In the genomic region with DNA sequence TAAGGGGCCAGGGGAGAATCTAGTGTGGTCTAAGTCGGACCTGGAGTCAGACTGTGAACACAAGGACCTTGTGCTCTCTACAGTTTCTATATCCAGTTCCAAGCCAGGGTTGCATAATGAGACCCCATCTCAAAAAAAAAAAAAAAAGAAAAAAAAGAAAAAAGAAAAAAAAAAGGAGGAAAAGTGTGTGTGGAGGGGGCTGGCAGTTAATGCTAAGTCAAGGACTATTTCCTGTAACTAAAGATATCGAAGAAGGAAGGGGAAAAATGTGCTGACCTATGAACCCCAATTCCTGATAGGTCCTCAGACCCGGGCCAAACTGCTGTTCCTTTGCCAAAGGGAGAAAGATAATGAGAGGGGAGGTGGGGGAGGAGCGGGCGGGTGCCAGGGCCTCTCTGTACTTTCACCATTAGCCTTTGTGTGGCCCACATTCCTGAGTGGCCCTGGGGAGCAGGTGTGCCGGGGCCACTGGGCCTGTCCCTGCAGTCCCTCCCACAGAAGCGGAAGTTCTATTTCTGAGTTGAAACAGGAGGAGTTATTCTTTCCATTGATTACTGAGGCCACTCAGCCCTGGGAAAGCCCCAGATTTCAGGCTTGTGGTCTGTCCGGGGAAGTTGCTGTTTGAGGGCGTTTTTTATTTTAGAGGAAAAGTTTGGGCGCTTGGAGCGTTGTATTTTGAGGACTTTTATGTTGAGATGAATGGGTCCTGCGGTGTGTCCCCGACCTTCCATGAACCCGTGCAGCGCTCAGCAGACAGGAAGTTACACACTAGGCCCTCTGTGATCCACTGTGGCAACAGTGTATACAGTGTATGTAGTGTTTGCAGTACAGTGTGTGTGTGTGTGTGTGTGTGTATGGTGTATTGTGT, we compare ENCODE assay signal across 9 mouse cellular contexts. TPM values are rescaled to one million over a fixed set of nuclear protein-coding genes. Genes with fewer than 3 reads are reported as not detected.
DNase-seq lines count a peak whose midpoint lies in the region; ATAC-seq and TF ChIP-seq lines count a peak whose summit lies in the region.
"Had no signal": no experiment of that assay in that cellular context is flagged by ENCODE, and none has a peak within 500 bp of the region (broad histone marks: within the 10 kb centered on the region; RNA-seq: fewer than 3 reads in every experiment).

No protein-coding gene starts in this region.

- DNase-seq in 3134 (ENCODE audit: extremely low read depth, insufficient read length, low spot score) (peak; percentile 59), CH12.LX (ENCODE audit: extremely low read depth) (peak; percentile 94)
- DNase-seq in lung, postnatal 14 days: peak; percentile 44
- peak; percentile 72 for DNase-seq in testis, postnatal 10 days (ENCODE audit: low spot score)
- DNase-seq in layer of hippocampus, adult 9-11 months: no peak
- DNase-seq in frontal cortex, postnatal 14 days (ENCODE audit: low spot score in 2 of 2): no peak

- dilution Hi-C loops in CH12.LX (cut with MboI; ENCODE audit: extremely low pct_ligation_motif_present, extremely low pct_unique_long_range_greater_than_20kb, low sequenced_read_pairs): no loop called here

- in situ Hi-C loops in CH12.LX (cut with MboI; ENCODE audit: low pct_ligation_motif_present, low pct_unique_long_range_greater_than_20kb, low sequenced_read_pairs): no loop called here

- TF ChIP-seq RAD21 in CH12.LX (IDR thresholded peaks at IDR 0.05; ENCODE audit: low read depth, low read length): no peak; the same call in none of the 2 replicates

- H3K9me3 ChIP-seq in CH12.LX (replicated peaks; ENCODE audit: low read length): peaks cover 8% of the 10 kb centered on the region
- no peaks in the 10 kb centered on the region for H3K9me3 ChIP-seq in forebrain, embryonic 15.5 days
- no peaks in the 10 kb centered on the region for H3K9me3 ChIP-seq in kidney, embryonic 14.5 days (ENCODE audit: control insufficient read depth, low read length)
- H3K9me3 ChIP-seq: hindbrain, embryonic 15.5 days had no signal

- peak; percentile 98 for TF ChIP-seq EP300 in CH12.LX (IDR thresholded peaks at IDR 0.05; ENCODE audit: low read length)

- ATAC-seq in forebrain, embryonic 15.5 days (replicated peaks): 0 out of 2 replicates have a peak, but pooled peaks have one; percentile 38
- peak; percentile 48; the same call in 1 of the 2 replicates for ATAC-seq in kidney, embryonic 14.5 days (ENCODE audit: low FRiP score, low TSS enrichment)

- peak overlapping the region; percentile 46 to 58 (median 51) for H3K4me3 ChIP-seq in CH12.LX (replicated peaks in 1 of 3; ENCODE audit: low read depth in 2 of 3, low read length in 2 of 3, poor library complexity in 1 of 3)
- no peak overlapping the region for H3K4me3 ChIP-seq in forebrain, embryonic 15.5 days
- H3K4me3 ChIP-seq in kidney, embryonic 14.5 days (ENCODE audit: low read length): no peak overlapping the region
- H3K4me3 ChIP-seq: hindbrain, embryonic 15.5 days had no signal

- H3K9ac ChIP-seq in CH12.LX (ENCODE audit: insufficient read depth, low read depth): peak overlapping the region; percentile 35; the same call in 1 of the 2 replicates
- H3K9ac ChIP-seq in forebrain, embryonic 15.5 days (replicated peaks): no peak overlapping the region
- H3K9ac ChIP-seq in kidney, embryonic 14.5 days (ENCODE audit: low read depth, low read length): no peak overlapping the region
- H3K9ac ChIP-seq: hindbrain, embryonic 15.5 days had no signal

- peak overlapping the region; percentile 99 for H3K27ac ChIP-seq in CH12.LX (ENCODE audit: insufficient read depth, low read depth)
- H3K27ac ChIP-seq in forebrain, embryonic 15.5 days (replicated peaks): peak overlapping the region; percentile 23; the same call in 1 of the 2 replicates
- peak overlapping the region; percentile 69; the same call in 1 of the 2 replicates for H3K27ac ChIP-seq in kidney, embryonic 14.5 days (ENCODE audit: low read depth, low read length)
- H3K27ac ChIP-seq: hindbrain, embryonic 15.5 days had no signal

- H3K36me3 ChIP-seq in CH12.LX (replicated peaks in 1 of 2; ENCODE audit: control insufficient read depth in 1 of 2, insufficient read depth in 1 of 2, low read length in 1 of 2): peaks cover 32 to 57% of the 10 kb centered on the region in 2 experiments
- no peaks in the 10 kb centered on the region for H3K36me3 ChIP-seq in forebrain, embryonic 15.5 days
- no peaks in the 10 kb centered on the region for H3K36me3 ChIP-seq in kidney, embryonic 14.5 days (ENCODE audit: control insufficient read depth, insufficient read depth, low read length)
- H3K36me3 ChIP-seq: hindbrain, embryonic 15.5 days had no signal

- TF ChIP-seq POLR2A in CH12.LX (IDR thresholded peaks at IDR 0.05; ENCODE audit: low read depth, low read length): no peak; the same call in 1 of the 2 replicates

- TF ChIP-seq CTCF in CH12.LX (conservative IDR thresholded peaks at IDR 0.05 in 1 of 2, IDR thresholded peaks at IDR 0.05 in 1 of 2; ENCODE audit: low read depth in 2 of 2, low read length in 2 of 2): no peak

- peaks cover 37 to 72% of the 10 kb centered on the region in 2 experiments for H3K4me1 ChIP-seq in CH12.LX (ENCODE audit: control insufficient read depth in 1 of 2, insufficient read depth in 2 of 2)
- peaks cover 3% of the 10 kb centered on the region; the same call in 1 of the 2 replicates for H3K4me1 ChIP-seq in forebrain, embryonic 15.5 days
- peaks cover 7% of the 10 kb centered on the region; the same call in 1 of the 2 replicates for H3K4me1 ChIP-seq in kidney, embryonic 14.5 days (ENCODE audit: control insufficient read depth, insufficient read depth, low read length)
- H3K4me1 ChIP-seq: hindbrain, embryonic 15.5 days had no signal

- H3K4me2 ChIP-seq in CH12.LX (ENCODE audit: insufficient read depth, low read depth, poor library complexity, severe bottlenecking): peak overlapping the region; percentile 65
- no peak overlapping the region for H3K4me2 ChIP-seq in forebrain, embryonic 15.5 days (replicated peaks)
- no peak overlapping the region for H3K4me2 ChIP-seq in kidney, embryonic 14.5 days (replicated peaks; ENCODE audit: low read depth, low read length)
- H3K4me2 ChIP-seq: hindbrain, embryonic 15.5 days had no signal

- H3K27me3 ChIP-seq in CH12.LX (replicated peaks): no peaks in the 10 kb centered on the region
- no peaks in the 10 kb centered on the region for H3K27me3 ChIP-seq in forebrain, embryonic 15.5 days
- no peaks in the 10 kb centered on the region for H3K27me3 ChIP-seq in kidney, embryonic 14.5 days (ENCODE audit: control insufficient read depth, insufficient read depth, low read length)
- H3K27me3 ChIP-seq: hindbrain, embryonic 15.5 days had no signal

- WGBS in forebrain, embryonic 15.5 days: 39% methylated on average over 15 of the region's 15 CpGs
- WGBS in kidney, embryonic 14.5 days: 38% methylated on average over 15 of the region's 15 CpGs

- peaks cover 47% of the 10 kb centered on the region for H3K79me2 ChIP-seq in CH12.LX (replicated peaks; ENCODE audit: control insufficient read depth, extremely low read depth, insufficient read depth, poor library complexity, severe bottlenecking)

TF ChIP-seq in CH12.LX, 34 proteins besides CTCF, POLR2A, EP300 and RAD21 (continues in another document):
- TF ChIP-seq MAZ (IDR thresholded peaks at IDR 0.05; ENCODE audit: low read depth, low read length) (peak; percentile 97), ZMIZ1 (IDR thresholded peaks at IDR 0.05; ENCODE audit: low read depth, low read length) (peak; percentile 83), HCFC1 (IDR thresholded peaks at IDR 0.05; ENCODE audit: low read depth, low read length) (peak; percentile 59), KAT2A (IDR thresholded peaks at IDR 0.05; ENCODE audit: insufficient replicate concordance, low read length) (0 out of 2 replicates have a peak, but pooled peaks have one; percentile 71), USF2 (conservative IDR thresholded peaks at IDR 0.05; ENCODE audit: low read depth, low read length) (no peak), CHD1 (IDR thresholded peaks at IDR 0.05; ENCODE audit: low read depth, low read length) (peak; percentile 66; the same call in 1 of the 2 replicates), RCOR1 (conservative IDR thresholded peaks at IDR 0.05; ENCODE audit: low read depth, low read length) (peak; percentile 88), MAFK (IDR thresholded peaks at IDR 0.05; ENCODE audit: insufficient replicate concordance, low read length) (peak; percentile 82; the same call in 1 of the 2 replicates), ELF1 (IDR thresholded peaks at IDR 0.05; ENCODE audit: low read depth, low read length) (peak; percentile 76), USF1 (IDR thresholded peaks at IDR 0.05; ENCODE audit: low read depth, low read length) (no peak), SIN3A (IDR thresholded peaks at IDR 0.05; ENCODE audit: low read length) (peak; percentile 95), BHLHE40 (IDR thresholded peaks at IDR 0.05; ENCODE audit: low read depth, low read length) (peak; percentile 95), CHD2 (IDR thresholded peaks at IDR 0.05; ENCODE audit: low read length) (peak; percentile 94), SMC3 (IDR thresholded peaks at IDR 0.05; ENCODE audit: low read depth, low read length) (no peak; the same call in 1 of the 2 replicates)

RNA-seq across cellular contexts. Expression of gene Tatdn2, which starts 28.3 kb away (rescaled TPM):
- 35.1 and 62.5 TPM in 2 replicates for total RNA-seq in CH12.LX (2012; rRNA removed)
- total RNA-seq in CH12.LX (2014; rRNA removed): 34.5 and 35.5 TPM in 2 replicates
- polyA plus RNA-seq in CH12.LX (2012; ENCODE audit: insufficient read length, low read depth): 58.0 and 70.8 TPM in 2 replicates
- polyA plus RNA-seq in forebrain, embryonic 15.5 days (2015; fragmentation: Nextera tagmentation; extraction: Ambion mirVana): 0.78 and 1.3 TPM in 2 replicates
- polyA plus RNA-seq in kidney, embryonic 14.5 days (2014; fragmentation: Nextera tagmentation; extraction: Ambion mirVana): 0.93 and 1.9 TPM in 2 replicates

RNA-seq across cellular contexts. Expression of gene Irak2, which starts 30.3 kb away (rescaled TPM):
- total RNA-seq in CH12.LX (2012; rRNA removed): 31.6 and 39.5 TPM in 2 replicates
- 26.9 and 30.0 TPM in 2 replicates for total RNA-seq in CH12.LX (2014; rRNA removed)
- polyA plus RNA-seq in CH12.LX (2012; ENCODE audit: insufficient read length, low read depth): 32.5 and 38.6 TPM in 2 replicates
- 1.3 and 1.5 TPM in 2 replicates for polyA plus RNA-seq in forebrain, embryonic 15.5 days (2015; fragmentation: Nextera tagmentation; extraction: Ambion mirVana)
- 1.9 and 2.6 TPM in 2 replicates for polyA plus RNA-seq in kidney, embryonic 14.5 days (2014; fragmentation: Nextera tagmentation; extraction: Ambion mirVana)

RNA-seq across cellular contexts. Expression of gene Vhl, which starts 44.8 kb away (rescaled TPM):
- 14.2 and 17.6 TPM in 2 replicates for total RNA-seq in CH12.LX (2012; rRNA removed)
- 32.6 and 36.6 TPM in 2 replicates for total RNA-seq in CH12.LX (2014; rRNA removed)
- polyA plus RNA-seq in CH12.LX (2012; ENCODE audit: insufficient read length, low read depth): 19.2 and 23.1 TPM in 2 replicates
- polyA plus RNA-seq in forebrain, embryonic 15.5 days (2015; fragmentation: Nextera tagmentation; extraction: Ambion mirVana): 79.6 and 83.6 TPM in 2 replicates
- polyA plus RNA-seq in kidney, embryonic 14.5 days (2014; fragmentation: Nextera tagmentation; extraction: Ambion mirVana): 25.9 and 40.7 TPM in 2 replicates

RNA-seq across cellular contexts. Expression of gene Ghrl, which starts 51.2 kb away (rescaled TPM):
- not detected in 2 replicates for total RNA-seq in CH12.LX (2012; rRNA removed)
- total RNA-seq in CH12.LX (2014; rRNA removed): not detected in 2 replicates
- polyA plus RNA-seq in CH12.LX (2012; ENCODE audit: insufficient read length, low read depth): 1.1 and 2.6 TPM in 2 replicates
- polyA plus RNA-seq in forebrain, embryonic 15.5 days (2015; fragmentation: Nextera tagmentation; extraction: Ambion mirVana): 0.41 and 0.59 TPM in 2 replicates
- 0.37 and 0.60 TPM in 2 replicates for polyA plus RNA-seq in kidney, embryonic 14.5 days (2014; fragmentation: Nextera tagmentation; extraction: Ambion mirVana)

Comparison
In these comparisons a context has a peak if more than half of its experiments do, and no peak if none do; other contexts are left out.
1. DNase-seq: peak in 3134 (single experiment), CH12.LX (single experiment), lung, postnatal 14 days (single experiment) and testis, postnatal 10 days (single experiment); none in layer of hippocampus, adult 9-11 months (single experiment) and frontal cortex, postnatal 14 days (0 of 2).
2. H3K27ac ChIP-seq: peak in every context shown above with its lines; median percentile 99 in CH12.LX; 69 in kidney, embryonic 14.5 days; 23 in forebrain, embryonic 15.5 days.
3. H3K4me3 ChIP-seq: peak in CH12.LX (3 of 3); none in forebrain, embryonic 15.5 days (single experiment) and kidney, embryonic 14.5 days (single experiment).
4. RNA of gene Tatdn2, which starts 28.3 kb away (polyA plus RNA-seq): 58.0 to 70.8 TPM in CH12.LX; 0.78 to 1.3 TPM in forebrain, embryonic 15.5 days and 0.93 to 1.9 TPM in kidney, embryonic 14.5 days; every median in the first group is over 10 times any median in the second.